Mouse (Mus musculus) right cerebral cortex, adult 2 months (tissue): ENCODE data around the gene Bora.

Source experiments
- DNase-seq, 2 experiments: peaks; one replicate each; pipeline ENCODE4 v3.0.0; 2021 to 2022; ENCODE audit warnings: low spot score in 2 of 2

Bora gene

GRCm38 (mm10) chr14:99063091-99063490, 17.1 kb downstream of the Bora start:
- no peak for DNase-seq

- no peak for DNase-seq
Observed at GRCm38 (mm10) chr14:99071146-99071545, 25.1 kb downstream of the Bora start.

GRCm38 (mm10) chr14:99088947-99089346, 42.9 kb downstream of the Bora start:
- DNase-seq: no peak

GRCm38 (mm10) chr14:99099267-99099966, 53.4 kb downstream of the Bora start, which contains the start of the genes Pibf1 and Dis3:
Gene Pibf1, plus strand, starts transcription at chr14:99099424.
Gene Dis3, minus strand, starts transcription at chr14:99099770.
- peak; percentile 99 for DNase-seq

GRCm38 (mm10) chr14:99099967-99100587, 54.1 kb downstream of the Bora start:
- DNase-seq: no peak

- no peak for DNase-seq
Observed at GRCm38 (mm10) chr14:99103050-99103449, 57.0 kb downstream of the Bora start.

GRCm38 (mm10) chr14:99104542-99105123, 58.6 kb downstream of the Bora start:
- DNase-seq: no peak

GRCm38 (mm10) chr14:99106671-99107070, 60.6 kb downstream of the Bora start:
- no peak for DNase-seq

GRCm38 (mm10) chr14:99107631-99108187, 61.7 kb downstream of the Bora start:
- DNase-seq: no peak

- DNase-seq: no peak
Observed at GRCm38 (mm10) chr14:99108762-99109161, 62.7 kb downstream of the Bora start.

- peak in 1 of 2 experiments; percentile 11 for DNase-seq
Observed at GRCm38 (mm10) chr14:99117576-99117975, 71.6 kb downstream of the Bora start.

GRCm38 (mm10) chr14:99121584-99122339, 75.7 kb downstream of the Bora start:
- no peak for DNase-seq

- DNase-seq: no peak
Observed at GRCm38 (mm10) chr14:99124076-99124475, 78.1 kb downstream of the Bora start.
